In the genomic region with DNA sequence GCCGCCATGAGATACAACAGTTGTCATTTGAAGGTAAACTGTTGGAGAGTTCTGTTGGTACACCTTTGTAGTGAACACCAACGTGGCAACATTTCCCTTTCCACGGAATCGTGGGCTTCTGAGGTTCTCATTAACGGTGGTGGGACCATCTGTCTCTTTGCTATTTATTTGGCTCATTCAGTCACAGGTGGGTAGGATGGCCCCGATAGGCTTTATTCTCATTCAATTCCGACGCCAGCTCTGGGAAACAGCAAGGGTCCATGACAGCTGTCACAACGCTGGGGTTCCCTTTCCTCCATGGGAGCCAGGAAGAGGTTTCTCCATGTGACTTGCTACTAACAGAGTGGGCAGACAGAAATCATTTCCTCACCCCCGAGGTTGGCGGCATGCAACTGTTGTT, we compare ENCODE assay signal across 30 mouse cellular contexts. TPM values are rescaled to one million over a fixed set of nuclear protein-coding genes. Genes with fewer than 3 reads are reported as not detected.
DNase-seq lines count a peak whose midpoint lies in the region; ATAC-seq and TF ChIP-seq lines count a peak whose summit lies in the region.
"Had no signal": no experiment of that assay in that cellular context is flagged by ENCODE, and none has a peak within 500 bp of the region (broad histone marks: within the 10 kb centered on the region; RNA-seq: fewer than 3 reads in every experiment).

No protein-coding gene starts in this region.

- no peak for TF ChIP-seq CTCF in cerebellum, adult 2 months (IDR thresholded peaks at IDR 0.05; ENCODE audit: borderline replicate concordance, insufficient read depth, low read depth, low read length)

- no peak overlapping the region for H3K4me3 ChIP-seq in hindbrain, embryonic 16.5 days (ENCODE audit: low read length)
- H3K4me3 ChIP-seq in hindbrain, embryonic 12.5 days = no peak overlapping the region
- H3K4me3 ChIP-seq in cerebellum, adult 2 months (replicated peaks; ENCODE audit: insufficient read depth, low read depth, low read length) = no peak overlapping the region
- no peak overlapping the region for H3K4me3 ChIP-seq in heart, embryonic 10.5 days
- no peak overlapping the region for H3K4me3 ChIP-seq in midbrain, embryonic 14.5 days (replicated peaks; ENCODE audit: low read depth, low read length)
- H3K4me3 ChIP-seq: embryonic facial prominence, embryonic 13.5 days; forebrain, embryonic 10.5 days; forebrain, embryonic 15.5 days; gastrocnemius, adult 2 months; heart, embryonic 12.5 days; hindbrain, embryonic 15.5 days; intestine, embryonic 15.5 days; limb, embryonic 13.5 days; lung, embryonic 15.5 days; midbrain, embryonic 10.5 days had no signal

- peak; percentile 95 for DNase-seq in brain, adult 2 months (ENCODE audit: low read depth, low spot score)
- DNase-seq in cerebellum, adult 2 months = peak; percentile 81 to 91
- DNase-seq in cerebellum, postnatal 14 days = peak; percentile 79 to 88
- no peak for DNase-seq in heart, embryonic 10.5 days (ENCODE audit: low spot score)
- no peak for DNase-seq in right cerebral cortex, postnatal 36 days (ENCODE audit: low spot score in 2 of 2)
- no peak for DNase-seq in midbrain, embryonic 14.5 days
- DNase-seq: adrenal gland, adult 8-10 months; gastrocnemius, adult 2 months; gastrocnemius, postnatal 36 days; heart, adult 18-20 months; heart, postnatal 4 days; kidney, adult 2 months; kidney, postnatal 4 days; layer of hippocampus, postnatal 36 days had no signal

- peak; percentile 39; the same call in 1 of the 2 replicates for ATAC-seq in hindbrain, embryonic 16.5 days
- ATAC-seq in hindbrain, embryonic 12.5 days (ENCODE audit: low FRiP score) = no peak
- ATAC-seq in midbrain, embryonic 14.5 days (ENCODE audit: low FRiP score, low TSS enrichment) = no peak
- ATAC-seq: forebrain, embryonic 15.5 days; intestine, embryonic 15.5 days had no signal

- H3K4me2 ChIP-seq in hindbrain, embryonic 16.5 days (ENCODE audit: low read length) = no peak overlapping the region
- no peak overlapping the region for H3K4me2 ChIP-seq in hindbrain, embryonic 12.5 days (replicated peaks)
- H3K4me2 ChIP-seq in midbrain, embryonic 14.5 days (ENCODE audit: low read length) = no peak overlapping the region
- H3K4me2 ChIP-seq: embryonic facial prominence, embryonic 13.5 days; forebrain, embryonic 15.5 days; heart, embryonic 12.5 days; hindbrain, embryonic 15.5 days; intestine, embryonic 15.5 days; limb, embryonic 13.5 days; liver, embryonic 11.5 days; lung, embryonic 15.5 days had no signal

- H3K36me3 ChIP-seq in hindbrain, embryonic 16.5 days (ENCODE audit: control insufficient read depth, insufficient read depth, low read length) = no peaks in the 10 kb centered on the region
- H3K36me3 ChIP-seq in hindbrain, embryonic 12.5 days = no peaks in the 10 kb centered on the region
- no peaks in the 10 kb centered on the region for H3K36me3 ChIP-seq in heart, embryonic 10.5 days
- H3K36me3 ChIP-seq in midbrain, embryonic 14.5 days (ENCODE audit: control insufficient read depth, insufficient read depth, low read length) = no peaks in the 10 kb centered on the region
- H3K36me3 ChIP-seq: embryonic facial prominence, embryonic 13.5 days; forebrain, embryonic 10.5 days; forebrain, embryonic 15.5 days; heart, embryonic 12.5 days; hindbrain, embryonic 15.5 days; intestine, embryonic 15.5 days; limb, embryonic 13.5 days; lung, embryonic 15.5 days; midbrain, embryonic 10.5 days had no signal

- 0 out of 2 replicates have a peak, but pooled peaks cover 4% of the 10 kb centered on the region for H3K4me1 ChIP-seq in hindbrain, embryonic 16.5 days (ENCODE audit: control insufficient read depth, insufficient read depth, low read depth, low read length)
- no peaks in the 10 kb centered on the region for H3K4me1 ChIP-seq in hindbrain, embryonic 12.5 days
- peaks cover 26% of the 10 kb centered on the region; the same call in 1 of the 2 replicates for H3K4me1 ChIP-seq in cerebellum, adult 2 months (ENCODE audit: control insufficient read depth, insufficient read depth, low read length)
- peaks cover 11% of the 10 kb centered on the region; the same call in 1 of the 2 replicates for H3K4me1 ChIP-seq in heart, embryonic 10.5 days
- H3K4me1 ChIP-seq in midbrain, embryonic 14.5 days (ENCODE audit: control insufficient read depth, insufficient read depth, low read length) = no peaks in the 10 kb centered on the region
- H3K4me1 ChIP-seq: intestine, embryonic 15.5 days had no signal

- H3K9ac ChIP-seq in hindbrain, embryonic 16.5 days (ENCODE audit: low read depth, low read length) = no peak overlapping the region
- no peak overlapping the region for H3K9ac ChIP-seq in hindbrain, embryonic 12.5 days
- H3K9ac ChIP-seq in midbrain, embryonic 14.5 days (replicated peaks; ENCODE audit: low read length) = no peak overlapping the region
- H3K9ac ChIP-seq: embryonic facial prominence, embryonic 13.5 days; forebrain, embryonic 15.5 days; heart, embryonic 12.5 days; hindbrain, embryonic 15.5 days; intestine, embryonic 15.5 days; limb, embryonic 13.5 days; lung, embryonic 15.5 days had no signal

- no peak for TF ChIP-seq POLR2A in cerebellum, adult 2 months (IDR thresholded peaks at IDR 0.05; ENCODE audit: borderline replicate concordance, insufficient read depth, low read length)

- no peaks in the 10 kb centered on the region for H3K9me3 ChIP-seq in hindbrain, embryonic 16.5 days (ENCODE audit: control insufficient read depth, low read length)
- H3K9me3 ChIP-seq in hindbrain, embryonic 12.5 days (replicated peaks) = no peaks in the 10 kb centered on the region
- no peaks in the 10 kb centered on the region for H3K9me3 ChIP-seq in heart, embryonic 10.5 days
- H3K9me3 ChIP-seq in midbrain, embryonic 14.5 days (ENCODE audit: control insufficient read depth, low read length) = no peaks in the 10 kb centered on the region
- H3K9me3 ChIP-seq: embryonic facial prominence, embryonic 13.5 days; forebrain, embryonic 10.5 days; forebrain, embryonic 15.5 days; heart, embryonic 12.5 days; hindbrain, embryonic 15.5 days; intestine, embryonic 15.5 days; limb, embryonic 13.5 days; lung, embryonic 15.5 days; midbrain, embryonic 10.5 days had no signal

- 71% methylated on average over 11 of the region's 11 CpGs for WGBS in hindbrain, embryonic 16.5 days
- 83% methylated on average over 11 of the region's 11 CpGs for WGBS in hindbrain, embryonic 12.5 days
- WGBS in cerebellum, adult 2 months = 14% methylated on average over 11 of the region's 11 CpGs
- WGBS in heart, embryonic 10.5 days = 86% methylated on average over 11 of the region's 11 CpGs
- WGBS in midbrain, embryonic 14.5 days = 82% methylated on average over 11 of the region's 11 CpGs

- H3K27ac ChIP-seq in hindbrain, embryonic 16.5 days (ENCODE audit: low read depth, low read length) = no peak overlapping the region
- H3K27ac ChIP-seq in hindbrain, embryonic 12.5 days = no peak overlapping the region
- no peak overlapping the region for H3K27ac ChIP-seq in cerebellum, adult 2 months (ENCODE audit: insufficient read depth, low read length)
- no peak overlapping the region for H3K27ac ChIP-seq in heart, embryonic 10.5 days
- H3K27ac ChIP-seq in midbrain, embryonic 14.5 days (replicated peaks; ENCODE audit: low read depth, low read length) = no peak overlapping the region
- H3K27ac ChIP-seq: embryonic facial prominence, embryonic 13.5 days; forebrain, embryonic 10.5 days; forebrain, embryonic 15.5 days; gastrocnemius, adult 2 months; hindbrain, embryonic 15.5 days; intestine, embryonic 15.5 days; kidney, postnatal 0 days; limb, embryonic 13.5 days; lung, embryonic 15.5 days; midbrain, embryonic 10.5 days had no signal

- no peaks in the 10 kb centered on the region for H3K27me3 ChIP-seq in hindbrain, embryonic 16.5 days (replicated peaks; ENCODE audit: control insufficient read depth, insufficient read depth, low read length)
- H3K27me3 ChIP-seq in hindbrain, embryonic 12.5 days = no peaks in the 10 kb centered on the region
- no peaks in the 10 kb centered on the region for H3K27me3 ChIP-seq in cerebellum, adult 2 months (ENCODE audit: control insufficient read depth, insufficient read depth, low read length)
- H3K27me3 ChIP-seq in heart, embryonic 10.5 days (ENCODE audit: insufficient read depth, poor library complexity, severe bottlenecking) = no peaks in the 10 kb centered on the region
- H3K27me3 ChIP-seq in midbrain, embryonic 14.5 days (ENCODE audit: control insufficient read depth, insufficient read depth, low read length) = no peaks in the 10 kb centered on the region
- H3K27me3 ChIP-seq: CH12.LX; embryonic facial prominence, embryonic 13.5 days; forebrain, embryonic 15.5 days; heart, embryonic 12.5 days; hindbrain, embryonic 15.5 days; intestine, embryonic 15.5 days; limb, embryonic 13.5 days; lung, embryonic 15.5 days had no signal

RNA-seq across cellular contexts. Expression of gene Lrrtm3, which starts 48.2 kb away (rescaled TPM):
- 41.3 and 45.7 TPM in 2 replicates for polyA plus RNA-seq in hindbrain, embryonic 16.5 days (2015; fragmentation: Nextera tagmentation; extraction: Ambion mirVana)
- 11.6 and 12.6 TPM in 2 replicates for polyA plus RNA-seq in hindbrain, embryonic 12.5 days (2016; fragmentation: Nextera tagmentation; extraction: Ambion mirVana)
- polyA plus RNA-seq in cerebellum, adult 2 months (2012; rRNA removed) = 72.7 and 73.6 TPM in 2 replicates
- polyA plus RNA-seq in heart, embryonic 10.5 days (2016; fragmentation: Nextera tagmentation; extraction: Ambion mirVana) = 0.76 and 0.87 TPM in 2 replicates
- polyA plus RNA-seq in midbrain, embryonic 14.5 days (2014; fragmentation: Nextera tagmentation; extraction: Ambion mirVana) = 27.2 and 27.7 TPM in 2 replicates
- polyA plus RNA-seq: C2C12; kidney, adult 2 months; liver, embryonic 16.5 days had no signal

Comparison
In these comparisons a context has a peak if more than half of its experiments do, and no peak if none do; other contexts are left out.
1. DNase-seq: peak in brain, adult 2 months (single experiment), cerebellum, adult 2 months (2 of 2) and cerebellum, postnatal 14 days (2 of 2); none in heart, embryonic 10.5 days (single experiment), right cerebral cortex, postnatal 36 days (0 of 2) and midbrain, embryonic 14.5 days (single experiment).